In genomic region chr3:122246406-122246805, GRCm38 (mm10) we compare ENCODE assay signal across 8 mouse cellular contexts. TPM values are rescaled to one million over a fixed set of nuclear protein-coding genes. Genes with fewer than 3 reads are reported as not detected.
DNase-seq lines count a peak whose midpoint lies in the region; ATAC-seq and TF ChIP-seq lines count a peak whose summit lies in the region.

No protein-coding gene starts in this region.

- no peaks in the 10 kb centered on the region for H3K9me3 ChIP-seq in embryonic facial prominence, embryonic 14.5 days (ENCODE audit: control insufficient read depth, low read length)
- no peaks in the 10 kb centered on the region for H3K9me3 ChIP-seq in intestine, embryonic 16.5 days (ENCODE audit: control insufficient read depth, low read length)
- H3K9me3 ChIP-seq in neural tube, embryonic 12.5 days: no peaks in the 10 kb centered on the region

- H3K4me2 ChIP-seq in embryonic facial prominence, embryonic 14.5 days (ENCODE audit: low read depth, low read length): peak overlapping the region; percentile 81
- peak overlapping the region; percentile 84 for H3K4me2 ChIP-seq in intestine, embryonic 16.5 days (ENCODE audit: low read depth, low read length)
- peak overlapping the region; percentile 73 for H3K4me2 ChIP-seq in neural tube, embryonic 12.5 days (replicated peaks)

- peak overlapping the region; percentile 80 for H3K9ac ChIP-seq in embryonic facial prominence, embryonic 14.5 days (ENCODE audit: low read depth, low read length)
- peak overlapping the region; percentile 92 for H3K9ac ChIP-seq in intestine, embryonic 16.5 days (ENCODE audit: low read depth, low read length)
- peak overlapping the region; percentile 89; the same call in 1 of the 2 replicates for H3K9ac ChIP-seq in neural tube, embryonic 12.5 days

- WGBS in lung, adult 2 months: 34% methylated on average over 6 of the region's 6 CpGs
- 28% methylated on average over 6 of the region's 6 CpGs for WGBS in embryonic facial prominence, embryonic 14.5 days
- 28% methylated on average over 6 of the region's 6 CpGs for WGBS in intestine, embryonic 16.5 days
- 32% methylated on average over 6 of the region's 6 CpGs for WGBS in neural tube, embryonic 12.5 days

- no peak overlapping the region for H3K27ac ChIP-seq in embryonic facial prominence, embryonic 14.5 days (replicated peaks; ENCODE audit: low read depth, low read length)
- H3K27ac ChIP-seq in intestine, embryonic 16.5 days (ENCODE audit: low read length): peak overlapping the region; percentile 93
- no peak overlapping the region for H3K27ac ChIP-seq in neural tube, embryonic 12.5 days

- H3K36me3 ChIP-seq in embryonic facial prominence, embryonic 14.5 days (ENCODE audit: control insufficient read depth, insufficient read depth, low read length): no peaks in the 10 kb centered on the region
- H3K36me3 ChIP-seq in intestine, embryonic 16.5 days (ENCODE audit: control insufficient read depth, insufficient read depth, low read length): no peaks in the 10 kb centered on the region
- H3K36me3 ChIP-seq in neural tube, embryonic 12.5 days: no peaks in the 10 kb centered on the region

- TF ChIP-seq CTCF in lung, adult 2 months (IDR thresholded peaks at IDR 0.05; ENCODE audit: insufficient read depth, low read length): no peak

- no peak for TF ChIP-seq POLR2A in lung, adult 2 months (IDR thresholded peaks at IDR 0.05; ENCODE audit: borderline replicate concordance, extremely low read depth, low read depth, low read length)

- H3K27me3 ChIP-seq in embryonic facial prominence, embryonic 14.5 days (replicated peaks; ENCODE audit: control insufficient read depth, insufficient read depth, low read length): no peaks in the 10 kb centered on the region
- no peaks in the 10 kb centered on the region for H3K27me3 ChIP-seq in intestine, embryonic 16.5 days (replicated peaks; ENCODE audit: control insufficient read depth, insufficient read depth, low read length)
- no peaks in the 10 kb centered on the region for H3K27me3 ChIP-seq in neural tube, embryonic 12.5 days (replicated peaks)

- peaks cover 3% of the 10 kb centered on the region; the same call in 1 of the 2 replicates for H3K4me1 ChIP-seq in lung, adult 2 months (ENCODE audit: control insufficient read depth, insufficient read depth, low read length)
- H3K4me1 ChIP-seq in embryonic facial prominence, embryonic 14.5 days (ENCODE audit: control insufficient read depth, insufficient read depth, low read length): peaks cover 10% of the 10 kb centered on the region
- H3K4me1 ChIP-seq in intestine, embryonic 16.5 days (ENCODE audit: control insufficient read depth, insufficient read depth, low read length): peaks cover 20% of the 10 kb centered on the region
- H3K4me1 ChIP-seq in neural tube, embryonic 12.5 days: peaks cover 10% of the 10 kb centered on the region

- no peak for ATAC-seq in embryonic facial prominence, embryonic 14.5 days (ENCODE audit: low read depth)
- no peak for ATAC-seq in intestine, embryonic 16.5 days
- no peak for ATAC-seq in neural tube, embryonic 12.5 days (ENCODE audit: low FRiP score, low read depth)

- H3K4me3 ChIP-seq in lung, adult 2 months (replicated peaks; ENCODE audit: extremely low read depth, low read depth, low read length): peak overlapping the region; percentile 69
- H3K4me3 ChIP-seq in embryonic facial prominence, embryonic 14.5 days (ENCODE audit: low read depth, low read length): peak overlapping the region; percentile 76
- H3K4me3 ChIP-seq in intestine, embryonic 16.5 days (ENCODE audit: low read length): peak overlapping the region; percentile 90
- peak overlapping the region; percentile 92 for H3K4me3 ChIP-seq in neural tube, embryonic 12.5 days

- DNase-seq in lung, adult 2 months: no peak
- DNase-seq in lung, adult 18-20 months: no peak
- DNase-seq in embryonic facial prominence, embryonic 14.5 days (ENCODE audit: low spot score): no peak
- no peak for DNase-seq in frontal cortex, postnatal 36 days (ENCODE audit: low spot score in 2 of 2)
- DNase-seq in adrenal gland, adult 8-10 months: no peak
- DNase-seq in adrenal gland, adult 18-20 months (ENCODE audit: low spot score in 2 of 2): no peak

RNA-seq across cellular contexts. Expression of gene Gclm, which starts 1.0 kb away (rescaled TPM):
- 43.6 and 63.2 TPM in 2 replicates for polyA plus RNA-seq in lung, adult 2 months (2012; rRNA removed)
- 62.0 and 76.0 TPM in 2 replicates for polyA plus RNA-seq in embryonic facial prominence, embryonic 14.5 days (2014; fragmentation: Nextera tagmentation; extraction: Ambion mirVana)
- 84.7 and 122 TPM in 2 replicates for polyA plus RNA-seq in intestine, embryonic 16.5 days (2015; fragmentation: Nextera tagmentation; extraction: Ambion mirVana)
- 62.3 and 63.9 TPM in 2 replicates for polyA plus RNA-seq in neural tube, embryonic 12.5 days (2016; fragmentation: Nextera tagmentation; extraction: Ambion mirVana)
- total RNA-seq in adrenal gland, adult 8-10 months (2022): 100 to 1,000 TPM in 2 of 4 experiments, 10 to 100 TPM in 2; 85.9 to 118 (median 100) TPM
- total RNA-seq in adrenal gland, adult 18-20 months (2021): 100 to 1,000 TPM in 1 of 2 experiments, 10 to 100 TPM in 1; 82.6 to 110 TPM

RNA-seq across cellular contexts. Expression of gene Dnttip2, which starts 27.8 kb away (rescaled TPM):
- polyA plus RNA-seq in lung, adult 2 months (2012; rRNA removed): 5.6 and 8.1 TPM in 2 replicates
- 61.8 and 68.3 TPM in 2 replicates for polyA plus RNA-seq in embryonic facial prominence, embryonic 14.5 days (2014; fragmentation: Nextera tagmentation; extraction: Ambion mirVana)
- 62.6 and 69.2 TPM in 2 replicates for polyA plus RNA-seq in intestine, embryonic 16.5 days (2015; fragmentation: Nextera tagmentation; extraction: Ambion mirVana)
- polyA plus RNA-seq in neural tube, embryonic 12.5 days (2016; fragmentation: Nextera tagmentation; extraction: Ambion mirVana): 70.4 and 72.8 TPM in 2 replicates
- 10 to 100 TPM; 36.0 to 43.2 (median 38.6) TPM for total RNA-seq in adrenal gland, adult 8-10 months (2022)
- 10 to 100 TPM; 43.6 to 44.9 TPM for total RNA-seq in adrenal gland, adult 18-20 months (2021)

RNA-seq across cellular contexts. Expression of gene Bcar3, which starts 47.5 kb away (rescaled TPM):
- polyA plus RNA-seq in lung, adult 2 months (2012; rRNA removed): 47.6 and 54.4 TPM in 2 replicates
- polyA plus RNA-seq in embryonic facial prominence, embryonic 14.5 days (2014; fragmentation: Nextera tagmentation; extraction: Ambion mirVana): 10.0 and 11.3 TPM in 2 replicates
- 23.7 and 27.2 TPM in 2 replicates for polyA plus RNA-seq in intestine, embryonic 16.5 days (2015; fragmentation: Nextera tagmentation; extraction: Ambion mirVana)
- 13.2 and 14.0 TPM in 2 replicates for polyA plus RNA-seq in neural tube, embryonic 12.5 days (2016; fragmentation: Nextera tagmentation; extraction: Ambion mirVana)
- total RNA-seq in adrenal gland, adult 8-10 months (2022): 10 to 100 TPM; 64.1 to 91.3 (median 70.4) TPM
- total RNA-seq in adrenal gland, adult 18-20 months (2021): 10 to 100 TPM; 50.6 to 58.6 TPM
